Mouse (Mus musculus) neural tube, embryonic 11.5 days (tissue): Measurements from ENCODE around the gene Epha2. TPM values are rescaled to one million over a fixed set of nuclear protein-coding genes. Genes with fewer than 3 reads are reported as not detected.

Experiments
- ATAC-seq: fragments of 200-750 bp; cut with Nextera tagmentation; 2 replicates; pipeline ENCODE4 v1.8.0; 2017; ENCODE audit warnings: moderate number of reproducible peaks, mild to moderate bottlenecking, moderate TSS enrichment, moderate library complexity; ENCODE audit not compliant: insufficient read depth, low FRiP score, low TSS enrichment
- DNase-seq: peaks from one replicate; pipeline ENCODE4 v3.0.0-alpha.2; 2015; ENCODE audit warnings: low spot score
- H3K27ac ChIP-seq: fragments of 300-500 bp; sonication (generic); 2 replicates; pipeline ENCODE4 v1.5.1; 2014; ENCODE audit warnings: low read depth, mild to moderate bottlenecking, low read length
- H3K27me3 ChIP-seq: fragments of 300-500 bp; sonication (generic); 2 replicates; pipeline ENCODE4 v1.6.1; 2014; ENCODE audit warnings: mild to moderate bottlenecking, low read length, mixed read lengths; ENCODE audit not compliant: control insufficient read depth, insufficient read depth
- H3K36me3 ChIP-seq: fragments of 300-500 bp; sonication (generic); 2 replicates; pipeline ENCODE4 v1.6.1; 2014; ENCODE audit warnings: mild to moderate bottlenecking, low read length, moderate library complexity, mixed read lengths; ENCODE audit not compliant: control insufficient read depth, insufficient read depth
- H3K4me1 ChIP-seq: fragments of 300-500 bp; sonication (generic); 2 replicates; pipeline ENCODE4 v1.6.1; 2014; ENCODE audit warnings: low read length, mixed read lengths; ENCODE audit not compliant: control insufficient read depth, insufficient read depth
- H3K4me2 ChIP-seq: fragments of 300-500 bp; sonication (generic); 2 replicates; pipeline ENCODE4 v1.6.1; 2014; ENCODE audit warnings: low read depth, mild to moderate bottlenecking, moderate library complexity
- H3K4me3 ChIP-seq: fragments of 300-500 bp; sonication (generic); 2 replicates; pipeline ENCODE4 v1.5.1; 2014; ENCODE audit warnings: low read depth, low read length
- H3K9ac ChIP-seq: fragments of 300-500 bp; sonication (generic); 2 replicates; pipeline ENCODE4 v1.6.1; 2014; ENCODE audit warnings: mild to moderate bottlenecking, low read length
- H3K9me3 ChIP-seq: fragments of 300-500 bp; sonication (generic); 2 replicates; pipeline ENCODE4 v1.6.1; 2016; ENCODE audit warnings: low read length; ENCODE audit not compliant: control insufficient read depth
- WGBS: fragments of 180-500 bp; shearing (Covaris S2); extraction: QIAGEN DNeasy Blood & Tissue Kit; methylation state at CpG from one replicate; pipeline ENCODE4 v1.1.7; 2014; 5-methylcytosine and 5-hydroxymethylcytosine counted together
- polyA plus RNA-seq: library from polyadenylated mRNA; unstranded; fragments of >200 nt; fragmentation: Nextera tagmentation; extraction: Ambion mirVana; gene quantifications from 2 replicates; pipeline ENCODE4 v1.2.1, GENCODE M21; 2014

The Epha2 gene
- polyA plus RNA-seq, 1 experiment from 2014 or later: 2.5 TPM

DNA sequence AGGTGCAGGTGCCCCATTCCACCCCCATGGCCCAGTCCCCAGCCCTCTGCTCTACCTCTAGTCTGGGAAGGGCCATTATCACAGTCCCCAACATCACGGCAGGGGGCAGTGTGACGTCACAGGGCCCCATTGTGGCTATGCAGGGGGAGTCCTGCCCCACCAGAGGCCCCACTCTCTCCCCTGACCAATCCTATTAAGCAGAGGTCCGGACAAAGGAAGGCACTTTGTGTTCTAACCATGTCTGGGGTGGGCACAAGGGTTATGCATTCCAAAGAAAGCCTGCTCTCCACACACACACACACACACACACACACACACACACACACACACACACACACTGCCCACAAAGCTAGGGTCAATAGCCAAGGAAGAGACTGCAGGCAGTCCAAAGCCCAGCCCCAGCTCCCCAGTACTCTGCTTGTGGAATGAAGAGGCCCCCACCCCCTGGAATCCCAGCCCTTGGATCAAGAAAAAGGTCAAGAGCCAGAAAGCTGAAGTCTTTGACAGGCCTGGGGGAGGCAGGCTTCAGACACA, 34.3 kb downstream of the Epha2 start:
- DNase-seq: peak; percentile 80
- Histone ChIP-seq H3K9ac (no peak overlapping the region), H3K4me1 (peaks cover 27% of the 10 kb centered on the region), H3K4me3 (no peak overlapping the region), H3K36me3 (no peaks in the 10 kb centered on the region), H3K27me3 (no peaks in the 10 kb centered on the region), H3K27ac (peak overlapping the region; percentile 68), H3K9me3 (no peaks in the 10 kb centered on the region), H3K4me2 (no peak overlapping the region)
- peak; percentile 90 for ATAC-seq
- 12% methylated on average over 3 of the region's 3 CpGs for WGBS

DNA sequence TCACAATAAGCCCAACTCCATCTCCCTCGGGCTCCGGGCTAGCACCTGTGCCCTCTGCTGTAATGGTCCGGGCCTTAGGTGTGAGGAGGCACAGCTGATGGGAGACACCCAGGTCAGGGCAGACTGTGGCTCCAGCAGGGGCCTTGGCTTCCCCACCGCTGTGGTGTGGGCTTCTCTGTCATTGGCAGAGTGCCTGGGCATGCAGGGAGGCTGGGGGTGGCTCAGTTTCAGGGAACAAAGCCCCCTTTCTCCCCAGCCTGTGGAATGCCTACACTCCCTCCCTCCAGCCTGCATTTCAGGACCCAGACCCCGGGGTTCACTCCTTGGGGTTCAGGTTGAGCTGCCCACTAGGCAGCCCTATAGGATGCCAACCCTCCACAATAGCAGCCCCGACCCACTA, 35.2 kb downstream of the Epha2 start:
- WGBS: 69% methylated on average over 6 of the region's 6 CpGs
- Histone ChIP-seq H3K36me3 (no peaks in the 10 kb centered on the region), H3K9me3 (no peaks in the 10 kb centered on the region), H3K4me1 (peaks cover 27% of the 10 kb centered on the region), H3K27ac (peak overlapping the region; percentile 68; the same call in 1 of the 2 replicates), H3K27me3 (no peaks in the 10 kb centered on the region), H3K4me2 (no peak overlapping the region), H3K9ac (peak overlapping the region; percentile 14; the same call in 1 of the 2 replicates), H3K4me3 (no peak overlapping the region)
- DNase-seq: no peak
- no peak for ATAC-seq

DNA sequence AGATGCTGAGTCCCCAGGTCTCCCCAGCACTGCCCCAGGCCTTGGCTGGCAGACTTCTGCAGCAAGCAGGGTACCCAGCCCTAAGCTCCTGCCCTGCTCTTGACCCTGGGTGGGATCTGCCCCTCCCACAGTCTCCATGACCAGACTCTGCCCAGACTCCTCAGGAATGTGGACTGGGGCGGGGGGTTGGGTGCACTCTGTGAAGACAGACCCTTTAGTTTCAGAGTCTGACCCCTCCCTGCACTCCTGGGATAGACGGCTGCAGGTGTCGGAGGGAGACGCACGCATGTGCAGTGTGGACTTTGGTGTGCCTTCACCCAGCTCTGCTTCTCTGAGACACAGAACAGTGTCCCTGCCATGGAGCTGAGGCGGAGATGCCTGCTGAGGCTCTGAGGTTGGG, 36.9 kb downstream of the Epha2 start:
- DNase-seq (peak; percentile 49), ATAC-seq (no peak)
- Histone ChIP-seq H3K9me3 (no peaks in the 10 kb centered on the region), H3K27me3 (no peaks in the 10 kb centered on the region), H3K4me3 (no peak overlapping the region), H3K4me1 (peaks cover 27% of the 10 kb centered on the region), H3K4me2 (no peak overlapping the region), H3K36me3 (no peaks in the 10 kb centered on the region), H3K27ac (no peak overlapping the region), H3K9ac (no peak overlapping the region)
- 20% methylated on average over 6 of the region's 6 CpGs for WGBS

DNA sequence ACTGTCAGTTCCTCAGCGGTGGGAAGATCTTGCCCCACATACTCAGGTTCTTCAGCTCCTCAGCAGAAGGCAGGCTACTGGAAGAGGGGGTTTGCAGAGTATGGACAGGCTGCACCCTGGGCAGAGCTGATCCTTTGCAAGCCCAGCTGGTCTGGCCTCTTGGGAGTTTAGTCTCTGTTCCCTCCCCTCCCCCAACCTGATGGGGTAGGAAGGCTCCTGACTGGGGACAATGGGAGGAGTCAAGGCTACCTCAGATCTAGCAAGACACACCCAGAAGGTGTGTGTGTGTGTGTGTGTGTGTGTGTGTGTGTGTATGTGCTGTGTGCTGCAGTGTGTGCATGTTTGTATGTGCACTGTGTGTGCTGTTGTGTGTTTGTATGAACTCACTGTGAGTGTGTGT, 37.8 kb downstream of the Epha2 start:
- H3K4me1 ChIP-seq: peaks cover 27% of the 10 kb centered on the region
- no peaks in the 10 kb centered on the region for H3K9me3 ChIP-seq
- no peaks in the 10 kb centered on the region for H3K36me3 ChIP-seq
- no peak for ATAC-seq
- no peaks in the 10 kb centered on the region for H3K27me3 ChIP-seq
- 23% methylated on average over 1 of the region's 1 CpGs for WGBS
- H3K4me2 ChIP-seq: no peak overlapping the region
- no peak overlapping the region for H3K4me3 ChIP-seq
- DNase-seq: no peak
- H3K27ac ChIP-seq: no peak overlapping the region
- H3K9ac ChIP-seq: no peak overlapping the region

DNA sequence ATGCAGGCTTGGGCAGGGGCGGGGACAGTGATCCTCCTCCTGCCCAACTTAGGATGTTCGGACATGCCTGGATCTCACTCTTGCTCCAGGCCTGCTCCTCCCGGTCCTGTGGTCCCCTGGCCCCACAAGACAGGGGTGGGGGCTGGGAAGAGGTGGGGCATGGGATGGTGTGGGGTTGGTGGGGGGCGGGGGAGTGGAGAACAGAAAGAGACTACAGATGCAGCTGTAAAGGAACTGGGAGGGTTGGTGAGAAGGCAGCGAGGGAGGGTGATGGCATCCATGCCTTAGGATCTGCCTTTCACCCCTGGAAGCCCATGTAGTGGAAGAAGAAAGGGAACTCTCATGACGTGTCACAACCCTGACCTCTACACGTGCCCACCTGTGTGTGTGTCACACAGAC, 40.4 kb downstream of the Epha2 start:
- H3K9ac ChIP-seq: no peak overlapping the region
- H3K27me3 ChIP-seq: no peaks in the 10 kb centered on the region
- H3K4me1 ChIP-seq: peaks cover 13% of the 10 kb centered on the region
- WGBS: 51% methylated on average over 7 of the region's 7 CpGs
- no peak overlapping the region for H3K27ac ChIP-seq
- ATAC-seq (no peak), DNase-seq (no peak)
- no peaks in the 10 kb centered on the region for H3K9me3 ChIP-seq
- H3K36me3 ChIP-seq: no peaks in the 10 kb centered on the region
- no peak overlapping the region for H3K4me3 ChIP-seq
- H3K4me2 ChIP-seq: no peak overlapping the region

DNA sequence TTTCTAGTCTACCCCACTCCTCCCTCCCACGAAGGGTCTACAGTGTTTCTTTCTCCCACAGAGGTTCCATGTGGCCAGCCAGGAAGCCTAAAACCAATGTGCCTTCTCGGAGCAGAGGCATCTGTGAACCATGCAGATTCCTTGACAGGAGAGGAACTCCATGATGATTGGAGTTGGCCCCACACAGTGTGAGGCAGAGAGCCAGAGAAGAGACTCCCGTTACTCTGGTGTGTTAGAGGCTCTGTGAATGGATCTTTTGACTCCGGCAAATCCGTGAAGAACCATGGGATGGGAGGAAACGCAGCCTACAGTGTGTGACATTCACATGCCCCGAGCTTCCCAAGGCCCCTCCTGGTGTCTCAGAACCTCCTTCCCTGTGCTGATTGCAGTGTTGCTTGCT, 42.5 kb downstream of the Epha2 start:
- peaks cover 5% of the 10 kb centered on the region for H3K4me1 ChIP-seq
- no peak overlapping the region for H3K4me2 ChIP-seq
- H3K36me3 ChIP-seq: no peaks in the 10 kb centered on the region
- H3K27ac ChIP-seq: no peak overlapping the region
- 81% methylated on average over 7 of the region's 7 CpGs for WGBS
- no peak for DNase-seq
- ATAC-seq: no peak
- no peaks in the 10 kb centered on the region for H3K27me3 ChIP-seq
- H3K9me3 ChIP-seq: no peaks in the 10 kb centered on the region
- no peak overlapping the region for H3K4me3 ChIP-seq
- H3K9ac ChIP-seq: no peak overlapping the region

DNA sequence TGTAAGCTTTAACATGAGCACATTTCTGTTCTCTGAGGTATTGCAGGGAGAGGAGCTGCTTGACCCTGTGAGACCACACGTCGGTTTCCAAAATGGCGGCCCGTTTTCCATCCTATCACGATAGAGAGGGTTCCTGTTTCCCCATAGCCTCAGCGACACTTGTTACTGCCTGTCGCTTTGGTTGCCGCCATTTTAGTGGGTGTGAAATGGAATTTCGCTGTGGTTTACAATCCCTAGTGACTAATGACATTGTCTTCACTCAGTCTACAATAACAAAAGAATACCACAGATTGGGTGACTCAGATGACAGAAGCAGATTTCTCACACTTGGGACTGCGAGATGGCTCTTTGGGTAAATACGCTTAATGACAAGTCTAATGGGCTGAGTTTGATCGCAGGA, 44.2 kb downstream of the Epha2 start:
- Histone ChIP-seq H3K9me3 (no peaks in the 10 kb centered on the region), H3K27ac (no peak overlapping the region), H3K4me2 (no peak overlapping the region), H3K27me3 (no peaks in the 10 kb centered on the region), H3K4me1 (no peaks in the 10 kb centered on the region), H3K9ac (no peak overlapping the region), H3K4me3 (no peak overlapping the region), H3K36me3 (no peaks in the 10 kb centered on the region)
- 89% methylated on average over 12 of the region's 12 CpGs for WGBS
- DNase-seq: no peak
- no peak for ATAC-seq

DNA sequence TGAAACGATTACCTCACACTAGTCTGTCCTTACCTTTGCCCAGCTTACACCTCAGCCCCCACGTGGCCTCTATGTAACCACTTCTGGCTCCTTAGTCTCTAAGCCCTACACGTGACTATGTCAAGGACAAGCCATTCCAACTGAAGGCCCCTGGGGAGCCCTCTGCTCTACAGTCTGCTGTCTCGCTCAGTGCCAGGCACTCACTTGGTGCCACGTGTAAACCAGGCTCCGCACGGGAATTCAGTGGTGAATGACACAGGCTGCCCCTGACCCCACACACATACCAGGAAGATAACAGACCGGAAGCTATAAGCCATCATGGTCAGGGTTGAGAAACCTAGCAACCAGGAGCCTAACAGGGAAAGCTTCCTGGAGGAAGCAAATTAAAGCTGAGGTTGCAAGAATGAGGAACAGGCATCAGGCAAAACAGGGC, 46.3 kb downstream of the Epha2 start:
- Histone ChIP-seq H3K9me3 (no peaks in the 10 kb centered on the region), H3K4me2 (no peak overlapping the region), H3K9ac (no peak overlapping the region), H3K4me3 (no peak overlapping the region), H3K36me3 (no peaks in the 10 kb centered on the region), H3K4me1 (no peaks in the 10 kb centered on the region), H3K27me3 (no peaks in the 10 kb centered on the region), H3K27ac (no peak overlapping the region)
- ATAC-seq (no peak), DNase-seq (no peak)
- 79% methylated on average over 8 of the region's 8 CpGs for WGBS

DNA sequence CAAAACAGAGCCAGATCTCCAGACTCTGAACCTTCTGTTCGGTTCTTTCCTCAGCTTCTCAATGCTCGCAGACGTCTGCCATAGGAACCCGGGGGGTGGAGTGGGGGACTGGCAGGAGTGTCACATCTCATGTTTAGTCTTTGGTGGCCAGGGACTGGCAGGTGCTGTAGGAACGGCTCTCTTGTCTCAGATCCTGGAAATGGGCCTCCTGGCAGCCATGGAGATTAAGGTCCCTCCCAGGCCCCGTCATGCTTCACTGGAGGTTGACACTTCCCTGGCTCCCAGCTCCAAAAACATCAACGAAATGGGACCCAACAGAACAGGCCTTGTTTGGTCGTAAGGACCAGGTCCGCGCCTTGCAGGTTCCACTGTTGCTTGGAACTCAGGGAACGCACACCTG, 47.6 kb downstream of the Epha2 start:
- WGBS: 80% methylated on average over 11 of the region's 11 CpGs
- Histone ChIP-seq H3K27ac (no peak overlapping the region), H3K4me1 (no peaks in the 10 kb centered on the region), H3K4me3 (no peak overlapping the region), H3K27me3 (no peaks in the 10 kb centered on the region), H3K9ac (no peak overlapping the region), H3K4me2 (no peak overlapping the region), H3K9me3 (no peaks in the 10 kb centered on the region), H3K36me3 (no peaks in the 10 kb centered on the region)
- DNase-seq (no peak), ATAC-seq (no peak)
